Mouse (Mus musculus) B cell, adult 62 days (primary cell): ENCODE data around the gene Sult2a3. TPM values are rescaled to one million over a fixed set of nuclear protein-coding genes. Genes with fewer than 3 reads are reported as not detected.

ENCODE experiments used
- total RNA-seq: library from RNA; stranded (reverse); gene quantifications from 4 replicates; pipeline ENCODE4 v1.2.4, GENCODE M21; 2023

Gene Sult2a3
- not detected in 4 replicates for total RNA-seq

GRCm38 (mm10) chr7:14122944-14123343 is at the start of gene Sult2a3:
Gene Sult2a3 (minus strand): TSS chr7:14123044.

Other genes with a start within 250 kb of the Sult2a3 start
- not detected in 4 replicates for gene Sult2a4, start 133.4 kb downstream of the Sult2a3 start, total RNA-seq
- gene Sult2a6, start 131.8 kb upstream of the Sult2a3 start, total RNA-seq, result not detected in 4 replicates
- not detected in 4 replicates for gene Obox8, start 210.5 kb upstream of the Sult2a3 start, total RNA-seq